Mouse (Mus musculus): Measurements from ENCODE around the gene Pde6h. TPM values are rescaled to one million over a fixed set of nuclear protein-coding genes. Genes with fewer than 3 reads are reported as not detected.

Gene Pde6h
- polyA plus RNA-seq, 1 experiment from 2014 or later = 0.27 TPM

GRCm38 (mm10) chr6:136990557-136990956 lies 66.9 kb downstream of the Pde6h start:
- H3K4me1 ChIP-seq (ENCODE audit: insufficient read depth, low read depth, low read length) = no peaks in the 10 kb centered on the region
- no peak overlapping the region for H3K4me2 ChIP-seq (replicated peaks; ENCODE audit: low read depth, low read length)
- WGBS = 24% methylated on average over 8 of the region's 8 CpGs
- TF ChIP-seq EP300 (IDR thresholded peaks at IDR 0.05) = no peak
- TF ChIP-seq CTCF (IDR thresholded peaks at IDR 0.05) = no peak
- DNase-seq (ENCODE audit: low spot score) (no peak), ATAC-seq (no peak)
- no peak overlapping the region for H3K27ac ChIP-seq (ENCODE audit: low read length)
- no peak overlapping the region for H3K4me3 ChIP-seq (ENCODE audit: low read depth, low read length)
- H3K9ac ChIP-seq (replicated peaks; ENCODE audit: low read depth) = no peak overlapping the region
- no peaks in the 10 kb centered on the region for H3K27me3 ChIP-seq (replicated peaks; ENCODE audit: insufficient read depth, low read length)
- no peaks in the 10 kb centered on the region for H3K36me3 ChIP-seq (ENCODE audit: insufficient read depth, low read length)
- H3K9me3 ChIP-seq (ENCODE audit: low read length) = no peaks in the 10 kb centered on the region

- Histone ChIP-seq H3K4me1 (ENCODE audit: insufficient read depth, low read depth, low read length) (no peaks in the 10 kb centered on the region), H3K4me3 (ENCODE audit: low read depth, low read length) (no peak overlapping the region), H3K9ac (replicated peaks; ENCODE audit: low read depth) (no peak overlapping the region), H3K27me3 (replicated peaks; ENCODE audit: insufficient read depth, low read length) (0 out of 2 replicates have a peak, but pooled peaks cover 3% of the 10 kb centered on the region), H3K9me3 (ENCODE audit: low read length) (no peaks in the 10 kb centered on the region), H3K4me2 (replicated peaks; ENCODE audit: low read depth, low read length) (no peak overlapping the region), H3K27ac (ENCODE audit: low read length) (no peak overlapping the region), H3K36me3 (ENCODE audit: insufficient read depth, low read length) (no peaks in the 10 kb centered on the region)
- no peak for TF ChIP-seq EP300 (IDR thresholded peaks at IDR 0.05)
- no peak for TF ChIP-seq CTCF (IDR thresholded peaks at IDR 0.05)
- ATAC-seq (peak; percentile 37), DNase-seq (ENCODE audit: low spot score) (peak; percentile 40)
- WGBS = 23% methylated on average over 4 of the region's 4 CpGs
Measured at GRCm38 (mm10) chr6:136993574-136993973, 69.9 kb downstream of the Pde6h start.

- peak; percentile 64 for TF ChIP-seq CTCF (IDR thresholded peaks at IDR 0.05)
- no peak for TF ChIP-seq EP300 (IDR thresholded peaks at IDR 0.05)
- 0 out of 2 replicates have a peak, but pooled peaks cover 3% of the 10 kb centered on the region for H3K27me3 ChIP-seq (replicated peaks; ENCODE audit: insufficient read depth, low read length)
- H3K4me2 ChIP-seq (replicated peaks; ENCODE audit: low read depth, low read length) = no peak overlapping the region
- no peaks in the 10 kb centered on the region for H3K4me1 ChIP-seq (ENCODE audit: insufficient read depth, low read depth, low read length)
- ATAC-seq = no peak
- no peak overlapping the region for H3K27ac ChIP-seq (ENCODE audit: low read length)
- H3K36me3 ChIP-seq (ENCODE audit: insufficient read depth, low read length) = no peaks in the 10 kb centered on the region
- no peaks in the 10 kb centered on the region for H3K9me3 ChIP-seq (ENCODE audit: low read length)
- H3K9ac ChIP-seq (replicated peaks; ENCODE audit: low read depth) = no peak overlapping the region
- H3K4me3 ChIP-seq (ENCODE audit: low read depth, low read length) = no peak overlapping the region
- no peak for DNase-seq (ENCODE audit: low spot score)
- 68% methylated on average over 8 of the region's 8 CpGs for WGBS
Measured at GRCm38 (mm10) chr6:136995533-136995932, 71.9 kb downstream of the Pde6h start.

GRCm38 (mm10) chr6:136996336-136996735 lies 72.7 kb downstream of the Pde6h start:
- 31% methylated on average over 5 of the region's 5 CpGs for WGBS
- Histone ChIP-seq H3K9ac (replicated peaks; ENCODE audit: low read depth) (no peak overlapping the region), H3K4me1 (ENCODE audit: insufficient read depth, low read depth, low read length) (no peaks in the 10 kb centered on the region), H3K36me3 (ENCODE audit: insufficient read depth, low read length) (no peaks in the 10 kb centered on the region), H3K4me2 (replicated peaks; ENCODE audit: low read depth, low read length) (no peak overlapping the region), H3K27ac (ENCODE audit: low read length) (no peak overlapping the region), H3K4me3 (ENCODE audit: low read depth, low read length) (no peak overlapping the region), H3K27me3 (replicated peaks; ENCODE audit: insufficient read depth, low read length) (0 out of 2 replicates have a peak, but pooled peaks cover 3% of the 10 kb centered on the region), H3K9me3 (ENCODE audit: low read length) (no peaks in the 10 kb centered on the region)
- ATAC-seq (no peak), DNase-seq (ENCODE audit: low spot score) (no peak)
- TF ChIP-seq CTCF (IDR thresholded peaks at IDR 0.05) (no peak), EP300 (IDR thresholded peaks at IDR 0.05) (no peak)

GRCm38 (mm10) chr6:136998181-136998580 lies 74.5 kb downstream of the Pde6h start:
- Histone ChIP-seq H3K27me3 (replicated peaks; ENCODE audit: insufficient read depth, low read length) (0 out of 2 replicates have a peak, but pooled peaks cover 3% of the 10 kb centered on the region), H3K36me3 (ENCODE audit: insufficient read depth, low read length) (no peaks in the 10 kb centered on the region), H3K9ac (replicated peaks; ENCODE audit: low read depth) (no peak overlapping the region), H3K27ac (ENCODE audit: low read length) (no peak overlapping the region), H3K9me3 (ENCODE audit: low read length) (no peaks in the 10 kb centered on the region), H3K4me3 (ENCODE audit: low read depth, low read length) (no peak overlapping the region), H3K4me2 (replicated peaks; ENCODE audit: low read depth, low read length) (no peak overlapping the region), H3K4me1 (ENCODE audit: insufficient read depth, low read depth, low read length) (no peaks in the 10 kb centered on the region)
- DNase-seq (ENCODE audit: low spot score) = no peak
- WGBS = 83% methylated on average over 7 of the region's 7 CpGs
- TF ChIP-seq EP300 (IDR thresholded peaks at IDR 0.05) (no peak), CTCF (IDR thresholded peaks at IDR 0.05) (no peak)
- no peak for ATAC-seq

GRCm38 (mm10) chr6:136999009-136999408 lies 75.4 kb downstream of the Pde6h start:
- no peaks in the 10 kb centered on the region for H3K4me1 ChIP-seq (ENCODE audit: insufficient read depth, low read depth, low read length)
- H3K4me3 ChIP-seq (ENCODE audit: low read depth, low read length) = no peak overlapping the region
- H3K36me3 ChIP-seq (ENCODE audit: insufficient read depth, low read length) = no peaks in the 10 kb centered on the region
- DNase-seq (ENCODE audit: low spot score) (no peak), ATAC-seq (no peak)
- no peak overlapping the region for H3K27ac ChIP-seq (ENCODE audit: low read length)
- H3K9me3 ChIP-seq (ENCODE audit: low read length) = no peaks in the 10 kb centered on the region
- no peak overlapping the region for H3K9ac ChIP-seq (replicated peaks; ENCODE audit: low read depth)
- 0 out of 2 replicates have a peak, but pooled peaks cover 3% of the 10 kb centered on the region for H3K27me3 ChIP-seq (replicated peaks; ENCODE audit: insufficient read depth, low read length)
- no peak overlapping the region for H3K4me2 ChIP-seq (replicated peaks; ENCODE audit: low read depth, low read length)
- TF ChIP-seq CTCF (IDR thresholded peaks at IDR 0.05) (no peak), EP300 (IDR thresholded peaks at IDR 0.05) (no peak)
- 90% methylated on average over 3 of the region's 3 CpGs for WGBS
